Mouse (Mus musculus): ENCODE measurements around the gene Arid3a. TPM values are rescaled to one million over a fixed set of nuclear protein-coding genes. Genes with fewer than 3 reads are reported as not detected.
"Not testable (repeated sequence)": the region's sequence is repeated elsewhere in the genome, so short reads cannot be mapped to it uniquely, and the experiment has no call there.

Gene Arid3a
- total RNA-seq (2022), result 1 to 10 TPM; 1.2 to 1.7 (median 1.3) TPM

GRCm38 (mm10) chr10:79926491-79927323 lies at the start of gene Arid3a:
Gene Arid3a (plus strand): TSS chr10:79927043.
- DNase-seq (ENCODE audit: low spot score), result peak; percentile 90

GRCm38 (mm10) chr10:79877174-79877573 lies 49.7 kb upstream of the Arid3a start:
- no peak for DNase-seq (ENCODE audit: low spot score)

- DNase-seq (ENCODE audit: low spot score), result no peak
These were observed 49.1 kb upstream of the Arid3a start for GRCm38 (mm10) chr10:79877757-79878156.

GRCm38 (mm10) chr10:79879527-79879926 lies 47.3 kb upstream of the Arid3a start:
- DNase-seq (ENCODE audit: low spot score), result no peak

- no peak for DNase-seq (ENCODE audit: low spot score)
These were observed 46.1 kb upstream of the Arid3a start for GRCm38 (mm10) chr10:79880721-79881120.

- DNase-seq (ENCODE audit: low spot score), result no peak
These were observed 44.9 kb upstream of the Arid3a start for GRCm38 (mm10) chr10:79881981-79882380.

GRCm38 (mm10) chr10:79883297-79884084 lies 43.4 kb upstream of the Arid3a start:
- peak; percentile 79 for DNase-seq (ENCODE audit: low spot score)

- peak; percentile 60 for DNase-seq (ENCODE audit: low spot score)
These were observed 42.4 kb upstream of the Arid3a start for GRCm38 (mm10) chr10:79884446-79884845.

GRCm38 (mm10) chr10:79884938-79885337 lies 41.9 kb upstream of the Arid3a start:
- DNase-seq (ENCODE audit: low spot score), result not testable (repeated sequence)

GRCm38 (mm10) chr10:79886054-79886453 lies 40.8 kb upstream of the Arid3a start, which contains the start of gene Elane:
Gene Elane (plus strand): TSS chr10:79886247.
- DNase-seq (ENCODE audit: low spot score), result no peak

- DNase-seq (ENCODE audit: low spot score), result no peak
These were observed 40.2 kb upstream of the Arid3a start for GRCm38 (mm10) chr10:79886611-79887010.

- no peak for DNase-seq (ENCODE audit: low spot score)
These were observed 37.5 kb upstream of the Arid3a start for GRCm38 (mm10) chr10:79889386-79889785.

GRCm38 (mm10) chr10:79890670-79891069 lies 36.2 kb upstream of the Arid3a start, which contains the start of gene Cfd:
Gene Cfd (plus strand): TSS chr10:79890853.
- DNase-seq (ENCODE audit: low spot score), result no peak

- peak; percentile 57 for DNase-seq (ENCODE audit: low spot score)
These were observed 34.3 kb upstream of the Arid3a start for GRCm38 (mm10) chr10:79892451-79893118.

- DNase-seq (ENCODE audit: low spot score), result no peak
These were observed 30.5 kb upstream of the Arid3a start for GRCm38 (mm10) chr10:79896306-79896705.

- no peak for DNase-seq (ENCODE audit: low spot score)
These were observed 30.0 kb upstream of the Arid3a start for GRCm38 (mm10) chr10:79896814-79897213.

- no peak for DNase-seq (ENCODE audit: low spot score)
These were observed 29.3 kb upstream of the Arid3a start for GRCm38 (mm10) chr10:79897316-79898245.

- no peak for DNase-seq (ENCODE audit: low spot score)
These were observed 25.9 kb upstream of the Arid3a start for GRCm38 (mm10) chr10:79900951-79901410.

- no peak for DNase-seq (ENCODE audit: low spot score)
These were observed 20.1 kb upstream of the Arid3a start for GRCm38 (mm10) chr10:79906712-79907111.

- DNase-seq (ENCODE audit: low spot score), result no peak
These were observed 19.4 kb upstream of the Arid3a start for GRCm38 (mm10) chr10:79907415-79907814.
